Mouse (Mus musculus): Measurements from ENCODE around the gene Hist1h2bk. TPM values are rescaled to one million over a fixed set of nuclear protein-coding genes. Genes with fewer than 3 reads are reported as not detected.

Gene Hist1h2bk
- polyA plus RNA-seq, 1 experiment from 2014 or later, result 1.7 TPM

- 0 out of 2 replicates have a peak, but pooled peaks have one; percentile 53 for ATAC-seq (replicated peaks; ENCODE audit: insufficient number of reproducible peaks, insufficient read depth, low FRiP score, low read depth)
- 16% methylated on average over 27 of the region's 27 CpGs for WGBS
- Histone ChIP-seq H3K9ac (no peak overlapping the region), H3K9me3 (replicated peaks) (no peaks in the 10 kb centered on the region), H3K4me3 (0 out of 2 replicates have a peak overlapping the region, but pooled peaks have one; percentile 28), H3K36me3 (no peaks in the 10 kb centered on the region), H3K4me2 (peak overlapping the region; percentile 55), H3K27ac (no peak overlapping the region), H3K27me3 (peaks cover 53% of the 10 kb centered on the region), H3K4me1 (replicated peaks) (peaks cover 10% of the 10 kb centered on the region)
Observed at GRCm38 (mm10) chr13:22015479-22016450, 19.9 kb upstream of the Hist1h2bk start.

- Histone ChIP-seq H3K4me2 (peak overlapping the region; percentile 77), H3K4me3 (peak overlapping the region; percentile 61), H3K9me3 (replicated peaks) (no peaks in the 10 kb centered on the region), H3K27me3 (peaks cover 17% of the 10 kb centered on the region), H3K9ac (peak overlapping the region; percentile 57), H3K36me3 (no peaks in the 10 kb centered on the region), H3K4me1 (replicated peaks) (0 out of 2 replicates have a peak, but pooled peaks cover 4% of the 10 kb centered on the region), H3K27ac (no peak overlapping the region)
- WGBS, result 2% methylated on average over 44 of the region's 44 CpGs
- ATAC-seq (replicated peaks; ENCODE audit: insufficient number of reproducible peaks, insufficient read depth, low FRiP score, low read depth), result no peak
Observed at GRCm38 (mm10) chr13:22019934-22020835, 15.5 kb upstream of the Hist1h2bk start.

GRCm38 (mm10) chr13:22020901-22021339 is 14.8 kb upstream of the Hist1h2bk start:
- under 1% methylated on average over 8 of the region's 8 CpGs for whole genome bisulfite sequencing
- peak overlapping the region; percentile 57 for H3K9ac ChIP-seq

GRCm38 (mm10) chr13:22021581-22021980 is 14.1 kb upstream of the Hist1h2bk start:
- Histone ChIP-seq H3K27ac (peak overlapping the region; percentile 16), H3K27me3 (peaks cover 5% of the 10 kb centered on the region), H3K36me3 (no peaks in the 10 kb centered on the region), H3K4me1 (replicated peaks) (peaks cover 4% of the 10 kb centered on the region; the same call in 1 of the 2 replicates), H3K9ac (peak overlapping the region; percentile 29), H3K4me3 (peak overlapping the region; percentile 61), H3K9me3 (replicated peaks) (no peaks in the 10 kb centered on the region), H3K4me2 (peak overlapping the region; percentile 77)
- no peak for ATAC-seq (replicated peaks; ENCODE audit: insufficient number of reproducible peaks, insufficient read depth, low FRiP score, low read depth)
- WGBS, result under 1% methylated on average over 11 of the region's 11 CpGs

More at GRCm38 (mm10) chr13:22020901-22021339, 14.8 kb upstream of the Hist1h2bk start:
- ATAC-seq (replicated peaks; ENCODE audit: insufficient number of reproducible peaks, insufficient read depth, low FRiP score, low read depth), result peak; percentile 43; the same call in 1 of the 2 replicates
- no peak overlapping the region; the same call in 1 of the 2 replicates for H3K27ac ChIP-seq
- H3K4me3 ChIP-seq, result peak overlapping the region; percentile 61
- H3K9me3 ChIP-seq (replicated peaks), result no peaks in the 10 kb centered on the region
- H3K36me3 ChIP-seq, result no peaks in the 10 kb centered on the region
- H3K27me3 ChIP-seq, result peaks cover 11% of the 10 kb centered on the region
- peak overlapping the region; percentile 77 for H3K4me2 ChIP-seq
- peaks cover 4% of the 10 kb centered on the region; the same call in 1 of the 2 replicates for H3K4me1 ChIP-seq (replicated peaks)

GRCm38 (mm10) chr13:22022241-22022640 is 13.4 kb upstream of the Hist1h2bk start:
- Histone ChIP-seq H3K4me2 (peak overlapping the region; percentile 77), H3K27ac (peak overlapping the region; percentile 16; the same call in 1 of the 2 replicates), H3K9me3 (replicated peaks) (no peaks in the 10 kb centered on the region), H3K9ac (peak overlapping the region; percentile 29), H3K27me3 (peaks cover 4% of the 10 kb centered on the region; the same call in 1 of the 2 replicates), H3K36me3 (no peaks in the 10 kb centered on the region), H3K4me3 (peak overlapping the region; percentile 61), H3K4me1 (replicated peaks) (peaks cover 4% of the 10 kb centered on the region; the same call in 1 of the 2 replicates)
- ATAC-seq (replicated peaks; ENCODE audit: insufficient number of reproducible peaks, insufficient read depth, low FRiP score, low read depth), result peak; percentile 57; the same call in 1 of the 2 replicates
- WGBS, result under 1% methylated on average over 9 of the region's 9 CpGs

- Histone ChIP-seq H3K4me2 (peak overlapping the region; percentile 72), H3K4me3 (peak overlapping the region; percentile 55), H3K27me3 (no peaks in the 10 kb centered on the region), H3K9me3 (replicated peaks) (no peaks in the 10 kb centered on the region), H3K4me1 (replicated peaks) (peaks cover 11% of the 10 kb centered on the region), H3K27ac (peak overlapping the region; percentile 54), H3K36me3 (no peaks in the 10 kb centered on the region), H3K9ac (peak overlapping the region; percentile 54)
- WGBS, result 2% methylated on average over 35 of the region's 35 CpGs
- no peak for ATAC-seq (replicated peaks; ENCODE audit: insufficient number of reproducible peaks, insufficient read depth, low FRiP score, low read depth)
Observed at GRCm38 (mm10) chr13:22026058-22027031, 9.3 kb upstream of the Hist1h2bk start.

- ATAC-seq (replicated peaks; ENCODE audit: insufficient number of reproducible peaks, insufficient read depth, low FRiP score, low read depth), result peak; percentile 76
- no peaks in the 10 kb centered on the region for H3K27me3 ChIP-seq
- H3K4me3 ChIP-seq, result peak overlapping the region; percentile 66
- H3K9me3 ChIP-seq (replicated peaks), result no peaks in the 10 kb centered on the region
- 1% methylated on average over 40 of the region's 40 CpGs for WGBS
- peaks cover 7% of the 10 kb centered on the region for H3K4me1 ChIP-seq (replicated peaks)
- H3K4me2 ChIP-seq, result peak overlapping the region; percentile 81
- H3K27ac ChIP-seq, result peak overlapping the region; percentile 87
- H3K9ac ChIP-seq, result peak overlapping the region; percentile 65
- no peaks in the 10 kb centered on the region for H3K36me3 ChIP-seq
Observed at GRCm38 (mm10) chr13:22028673-22029460, 6.8 kb upstream of the Hist1h2bk start.

- ATAC-seq (replicated peaks; ENCODE audit: insufficient number of reproducible peaks, insufficient read depth, low FRiP score, low read depth), result no peak
- H3K4me3 ChIP-seq, result no peak overlapping the region
- no peak overlapping the region for H3K9ac ChIP-seq
- no peaks in the 10 kb centered on the region for H3K9me3 ChIP-seq (replicated peaks)
- 35% methylated on average over 8 of the region's 8 CpGs for WGBS
- no peak overlapping the region for H3K27ac ChIP-seq
- no peaks in the 10 kb centered on the region for H3K27me3 ChIP-seq
- peaks cover 11% of the 10 kb centered on the region for H3K4me1 ChIP-seq (replicated peaks)
- H3K4me2 ChIP-seq, result no peak overlapping the region
- H3K36me3 ChIP-seq, result no peaks in the 10 kb centered on the region
Observed at GRCm38 (mm10) chr13:22029928-22030327, 5.7 kb upstream of the Hist1h2bk start.

- H3K9me3 ChIP-seq (replicated peaks), result no peaks in the 10 kb centered on the region
- H3K36me3 ChIP-seq, result no peaks in the 10 kb centered on the region
- ATAC-seq (replicated peaks; ENCODE audit: insufficient number of reproducible peaks, insufficient read depth, low FRiP score, low read depth), result no peak
- no peak overlapping the region for H3K27ac ChIP-seq
- H3K9ac ChIP-seq, result no peak overlapping the region
- no peak overlapping the region for H3K4me3 ChIP-seq
- H3K4me1 ChIP-seq (replicated peaks), result peaks cover 11% of the 10 kb centered on the region
- no peaks in the 10 kb centered on the region for H3K27me3 ChIP-seq
- 10% methylated on average over 4 of the region's 4 CpGs for WGBS
- H3K4me2 ChIP-seq, result no peak overlapping the region
Observed at GRCm38 (mm10) chr13:22030493-22030892, 5.2 kb upstream of the Hist1h2bk start.
